Mouse (Mus musculus): ENCODE data around the gene Arhgef10l. TPM values are rescaled to one million over a fixed set of nuclear protein-coding genes. Genes with fewer than 3 reads are reported as not detected.

The Arhgef10l gene
- polyA plus RNA-seq, 1 experiment: 0.12 TPM

- Histone ChIP-seq H3K4me3 (replicated peaks) (no peak overlapping the region), H3K27me3 (ENCODE audit: control insufficient read depth) (no peaks in the 10 kb centered on the region), H3K9me3 (ENCODE audit: control insufficient read depth, low read length) (no peaks in the 10 kb centered on the region), H3K36me3 (ENCODE audit: control insufficient read depth) (no peaks in the 10 kb centered on the region), H3K4me1 (ENCODE audit: control insufficient read depth) (no peaks in the 10 kb centered on the region)
- TF ChIP-seq TAL1 (IDR thresholded peaks at IDR 0.05; ENCODE audit: low read length) (no peak), GATA1 (IDR thresholded peaks at IDR 0.05; ENCODE audit: low read length) (no peak)
Observed at GRCm38 (mm10) chr4:140606197-140606596, 59.6 kb downstream of the Arhgef10l start.

DNA sequence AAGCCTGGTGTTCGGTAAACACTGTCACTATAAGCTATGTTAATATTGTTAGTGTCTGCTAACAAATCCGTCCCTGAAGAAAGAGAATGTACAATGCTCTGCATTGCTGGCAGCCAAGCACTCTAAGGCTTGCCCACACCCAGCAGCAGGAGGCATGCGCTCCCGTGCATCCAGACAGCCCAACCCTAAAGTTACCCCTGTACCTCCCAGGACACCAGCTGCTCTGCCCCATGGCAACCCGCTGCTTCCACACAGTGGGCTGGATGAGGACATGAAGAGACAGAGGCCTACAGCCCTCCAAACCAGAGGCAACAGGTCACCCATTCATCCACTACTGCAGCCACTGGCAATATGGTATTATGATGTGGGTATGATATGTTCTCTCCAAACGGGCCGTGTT lies 60.0 kb downstream of the Arhgef10l start:
- Histone ChIP-seq H3K9me3 (ENCODE audit: control insufficient read depth, low read length) (no peaks in the 10 kb centered on the region), H3K4me1 (ENCODE audit: control insufficient read depth) (no peaks in the 10 kb centered on the region), H3K4me3 (replicated peaks) (no peak overlapping the region), H3K27me3 (ENCODE audit: control insufficient read depth) (no peaks in the 10 kb centered on the region), H3K36me3 (ENCODE audit: control insufficient read depth) (no peaks in the 10 kb centered on the region)
- TF ChIP-seq TAL1 (IDR thresholded peaks at IDR 0.05; ENCODE audit: low read length) (no peak), GATA1 (IDR thresholded peaks at IDR 0.05; ENCODE audit: low read length) (no peak)

DNA sequence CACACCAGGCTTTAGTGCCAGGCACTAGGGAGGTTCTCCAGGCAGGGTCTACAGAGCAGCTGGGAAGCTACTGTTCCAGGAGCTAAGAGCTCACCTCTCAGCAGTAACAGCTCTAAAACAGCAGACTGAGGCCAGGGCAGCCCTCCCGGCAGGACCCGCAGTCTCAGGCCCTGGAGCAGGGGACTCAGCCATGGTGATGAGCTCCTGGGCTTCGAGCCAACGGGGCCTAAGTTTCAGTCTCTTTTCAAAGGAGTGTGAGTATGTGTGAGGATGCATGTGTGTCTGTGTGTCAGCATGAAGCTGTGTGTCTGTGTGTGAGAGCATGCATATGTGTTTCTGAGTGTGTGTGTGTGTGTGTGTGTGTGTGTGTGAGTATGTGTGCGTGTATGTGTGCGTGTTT lies 60.6 kb downstream of the Arhgef10l start:
- Histone ChIP-seq H3K4me3 (replicated peaks) (no peak overlapping the region), H3K9me3 (ENCODE audit: control insufficient read depth, low read length) (no peaks in the 10 kb centered on the region), H3K4me1 (ENCODE audit: control insufficient read depth) (no peaks in the 10 kb centered on the region), H3K27me3 (ENCODE audit: control insufficient read depth) (no peaks in the 10 kb centered on the region), H3K36me3 (ENCODE audit: control insufficient read depth) (no peaks in the 10 kb centered on the region)
- TF ChIP-seq GATA1 (IDR thresholded peaks at IDR 0.05; ENCODE audit: low read length) (no peak), TAL1 (IDR thresholded peaks at IDR 0.05; ENCODE audit: low read length) (no peak)

GRCm38 (mm10) chr4:140604541-140604940 lies 61.3 kb downstream of the Arhgef10l start:
- Histone ChIP-seq H3K36me3 (ENCODE audit: control insufficient read depth) (no peaks in the 10 kb centered on the region), H3K4me1 (ENCODE audit: control insufficient read depth) (no peaks in the 10 kb centered on the region), H3K9me3 (ENCODE audit: control insufficient read depth, low read length) (no peaks in the 10 kb centered on the region), H3K4me3 (replicated peaks) (no peak overlapping the region), H3K27me3 (ENCODE audit: control insufficient read depth) (no peaks in the 10 kb centered on the region)
- TF ChIP-seq GATA1 (IDR thresholded peaks at IDR 0.05; ENCODE audit: low read length) (no peak), TAL1 (IDR thresholded peaks at IDR 0.05; ENCODE audit: low read length) (no peak)

DNA sequence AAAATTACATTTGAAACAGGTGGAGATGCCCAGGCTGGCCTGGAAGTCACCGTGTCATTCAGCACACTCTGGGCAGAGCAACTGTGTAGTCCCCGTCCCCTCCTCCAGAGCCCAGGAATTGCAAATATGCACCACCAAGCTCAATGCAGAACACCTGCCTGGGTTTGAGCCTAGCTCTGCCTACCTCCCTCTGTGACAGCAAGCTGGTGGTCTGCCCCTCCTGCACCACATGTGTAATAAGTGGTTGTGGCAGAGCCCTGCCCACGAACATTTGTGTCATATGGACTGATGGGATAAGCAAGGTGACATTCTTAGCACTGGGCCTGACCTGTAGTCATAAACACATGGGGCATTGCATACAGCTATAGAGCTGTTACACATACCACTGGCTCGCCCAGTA lies 63.8 kb downstream of the Arhgef10l start:
- no peak for TF ChIP-seq TAL1 (IDR thresholded peaks at IDR 0.05; ENCODE audit: low read length)
- no peak for TF ChIP-seq GATA1 (IDR thresholded peaks at IDR 0.05; ENCODE audit: low read length)
- no peaks in the 10 kb centered on the region for H3K27me3 ChIP-seq (ENCODE audit: control insufficient read depth)
- H3K36me3 ChIP-seq (ENCODE audit: control insufficient read depth): no peaks in the 10 kb centered on the region
- no peaks in the 10 kb centered on the region for H3K4me1 ChIP-seq (ENCODE audit: control insufficient read depth)
- H3K9me3 ChIP-seq (ENCODE audit: control insufficient read depth, low read length): peaks cover 3% of the 10 kb centered on the region
- no peak overlapping the region for H3K4me3 ChIP-seq (replicated peaks)

GRCm38 (mm10) chr4:140601153-140601552 lies 64.7 kb downstream of the Arhgef10l start:
- Histone ChIP-seq H3K4me3 (replicated peaks) (no peak overlapping the region), H3K9me3 (ENCODE audit: control insufficient read depth, low read length) (peaks cover 3% of the 10 kb centered on the region), H3K27me3 (ENCODE audit: control insufficient read depth) (no peaks in the 10 kb centered on the region), H3K4me1 (ENCODE audit: control insufficient read depth) (no peaks in the 10 kb centered on the region), H3K36me3 (ENCODE audit: control insufficient read depth) (no peaks in the 10 kb centered on the region)
- TF ChIP-seq TAL1 (IDR thresholded peaks at IDR 0.05; ENCODE audit: low read length) (no peak), GATA1 (IDR thresholded peaks at IDR 0.05; ENCODE audit: low read length) (no peak)

- H3K9me3 ChIP-seq (ENCODE audit: control insufficient read depth, low read length): peaks cover 3% of the 10 kb centered on the region
- no peaks in the 10 kb centered on the region for H3K36me3 ChIP-seq (ENCODE audit: control insufficient read depth)
- no peaks in the 10 kb centered on the region for H3K4me1 ChIP-seq (ENCODE audit: control insufficient read depth)
- H3K27me3 ChIP-seq (ENCODE audit: control insufficient read depth): no peaks in the 10 kb centered on the region
- no peak for TF ChIP-seq TAL1 (IDR thresholded peaks at IDR 0.05; ENCODE audit: low read length)
- TF ChIP-seq GATA1 (IDR thresholded peaks at IDR 0.05; ENCODE audit: low read length): no peak
- H3K4me3 ChIP-seq (replicated peaks): no peak overlapping the region
Observed at GRCm38 (mm10) chr4:140598846-140599245, 67.0 kb downstream of the Arhgef10l start.

DNA sequence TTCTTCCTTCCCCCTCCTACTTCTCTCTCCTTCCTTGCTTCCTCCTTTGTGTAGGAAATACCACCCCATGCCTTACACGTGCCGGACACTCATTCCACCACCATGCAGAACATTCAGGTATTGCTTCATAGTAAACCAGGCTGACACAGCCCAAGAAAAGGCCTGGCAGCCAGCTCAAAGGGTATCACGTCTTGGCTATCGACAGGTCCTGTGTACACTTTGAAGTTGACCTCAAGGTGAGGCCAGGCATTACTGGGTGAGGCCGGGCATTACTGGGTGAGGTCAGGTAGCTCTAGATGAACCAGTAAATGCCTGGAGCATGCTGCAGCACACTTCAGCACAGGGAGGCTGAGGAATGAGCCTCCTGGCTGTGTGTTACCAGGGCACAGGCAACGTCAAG lies 67.9 kb downstream of the Arhgef10l start:
- TF ChIP-seq TAL1 (IDR thresholded peaks at IDR 0.05; ENCODE audit: low read length): no peak
- TF ChIP-seq GATA1 (IDR thresholded peaks at IDR 0.05; ENCODE audit: low read length): no peak
- no peak overlapping the region for H3K4me3 ChIP-seq (replicated peaks)

DNA sequence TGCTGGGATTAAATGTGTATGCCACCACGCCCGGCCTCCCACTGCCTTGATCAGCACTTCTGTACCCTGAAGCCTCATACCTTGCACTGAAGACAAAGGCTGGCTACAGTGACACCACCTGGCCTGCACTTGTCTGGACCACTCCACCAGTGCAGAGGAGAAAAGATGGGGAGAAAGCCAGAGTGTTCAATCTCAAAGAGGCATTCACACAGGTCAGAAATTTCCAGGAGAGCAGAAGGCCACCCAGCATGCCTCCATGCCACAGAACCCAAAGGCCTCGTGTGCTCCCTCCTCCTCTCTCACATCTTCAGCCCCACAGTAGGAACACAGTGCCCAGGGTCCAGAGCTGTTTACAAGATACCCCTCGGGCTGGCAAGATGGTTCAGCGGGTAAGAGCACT lies 68.4 kb downstream of the Arhgef10l start:
- H3K4me1 ChIP-seq (ENCODE audit: control insufficient read depth): no peaks in the 10 kb centered on the region
- H3K4me3 ChIP-seq (replicated peaks): no peak overlapping the region
- TF ChIP-seq TAL1 (IDR thresholded peaks at IDR 0.05; ENCODE audit: low read length) (no peak), GATA1 (IDR thresholded peaks at IDR 0.05; ENCODE audit: low read length) (no peak)
- H3K9me3 ChIP-seq (ENCODE audit: control insufficient read depth, low read length): peaks cover 3% of the 10 kb centered on the region
- H3K27me3 ChIP-seq (ENCODE audit: control insufficient read depth): no peaks in the 10 kb centered on the region
- no peaks in the 10 kb centered on the region for H3K36me3 ChIP-seq (ENCODE audit: control insufficient read depth)

More for the DNA sequence above, 67.9 kb downstream of the Arhgef10l start:
- peaks cover 3% of the 10 kb centered on the region for H3K9me3 ChIP-seq (ENCODE audit: control insufficient read depth, low read length)
- no peaks in the 10 kb centered on the region for H3K4me1 ChIP-seq (ENCODE audit: control insufficient read depth)
- no peaks in the 10 kb centered on the region for H3K36me3 ChIP-seq (ENCODE audit: control insufficient read depth)
- no peaks in the 10 kb centered on the region for H3K27me3 ChIP-seq (ENCODE audit: control insufficient read depth)

GRCm38 (mm10) chr4:140593771-140594505 lies 71.9 kb downstream of the Arhgef10l start:
- TF ChIP-seq GATA1 (IDR thresholded peaks at IDR 0.05; ENCODE audit: low read length): no peak
- TF ChIP-seq TAL1 (IDR thresholded peaks at IDR 0.05; ENCODE audit: low read length): no peak
- H3K9me3 ChIP-seq (ENCODE audit: control insufficient read depth, low read length): peaks cover 3% of the 10 kb centered on the region
- no peaks in the 10 kb centered on the region for H3K4me1 ChIP-seq (ENCODE audit: control insufficient read depth)
- no peaks in the 10 kb centered on the region for H3K27me3 ChIP-seq (ENCODE audit: control insufficient read depth)
- H3K4me3 ChIP-seq (replicated peaks): no peak overlapping the region
- no peaks in the 10 kb centered on the region for H3K36me3 ChIP-seq (ENCODE audit: control insufficient read depth)

All from erythroblast, embryonic 14.5 days (primary cell).